Mouse (Mus musculus) adrenal gland, postnatal 10 days (tissue): ENCODE results near the gene Myom1. TPM values are rescaled to one million over a fixed set of nuclear protein-coding genes. Genes with fewer than 3 reads are reported as not detected.

ENCODE experiments used
- DNase-seq: peaks from one replicate; pipeline ENCODE4 v3.0.0; 2021; ENCODE audit warnings: mixed read lengths
- total RNA-seq, 2 experiments: library from RNA; stranded (reverse); gene quantifications; 2 replicates each; pipeline ENCODE4 v1.2.3; 2021

The Myom1 gene
- total RNA-seq, 2 experiments from 2014 or later = 24.4 to 98.7 TPM

- DNase-seq = no peak
These were observed 10.5 kb upstream of the Myom1 start for GRCm38 (mm10) chr17:70991706-70992625.

GRCm38 (mm10) chr17:70992662-70993061 lies 9.8 kb upstream of the Myom1 start:
- no peak for DNase-seq

- DNase-seq = no peak
These were observed 9.0 kb upstream of the Myom1 start for GRCm38 (mm10) chr17:70993385-70993807.

- DNase-seq = no peak
These were observed 7.8 kb upstream of the Myom1 start for GRCm38 (mm10) chr17:70994671-70995070.

GRCm38 (mm10) chr17:70995551-70995950 lies 6.9 kb upstream of the Myom1 start:
- DNase-seq = no peak

GRCm38 (mm10) chr17:70997836-70998235 lies 4.6 kb upstream of the Myom1 start:
- no peak for DNase-seq

GRCm38 (mm10) chr17:70998400-70998975 lies 3.9 kb upstream of the Myom1 start:
- DNase-seq = no peak

- no peak for DNase-seq
These were observed 3.2 kb upstream of the Myom1 start for GRCm38 (mm10) chr17:70999187-70999586.

GRCm38 (mm10) chr17:71000255-71000654 lies 2.2 kb upstream of the Myom1 start:
- DNase-seq = no peak

- no peak for DNase-seq
These were observed 1.4 kb upstream of the Myom1 start for GRCm38 (mm10) chr17:71001067-71001466.

GRCm38 (mm10) chr17:71001699-71002080 lies 743 bp upstream of the Myom1 start:
- DNase-seq = peak; percentile 69

GRCm38 (mm10) chr17:71002744-71003094 lies 286 bp downstream of the Myom1 start, which contains the start of gene Myl12a:
Gene Myl12a, minus strand, starts transcription at chr17:71002878.
- no peak for DNase-seq

- DNase-seq = no peak
These were observed 679 bp downstream of the Myom1 start for GRCm38 (mm10) chr17:71003112-71003511.

- DNase-seq = no peak
These were observed 1.3 kb downstream of the Myom1 start for GRCm38 (mm10) chr17:71003721-71004120.

- no peak for DNase-seq
These were observed 1.9 kb downstream of the Myom1 start for GRCm38 (mm10) chr17:71004186-71004960.

- DNase-seq = no peak
These were observed 4.5 kb downstream of the Myom1 start for GRCm38 (mm10) chr17:71006976-71007375.

- DNase-seq = no peak
These were observed 6.2 kb downstream of the Myom1 start for GRCm38 (mm10) chr17:71008676-71009075.

- no peak for DNase-seq
These were observed 7.3 kb downstream of the Myom1 start for GRCm38 (mm10) chr17:71009751-71010150.

GRCm38 (mm10) chr17:71010646-71011242 lies 8.3 kb downstream of the Myom1 start:
- DNase-seq = no peak

GRCm38 (mm10) chr17:71011931-71012662 lies 9.7 kb downstream of the Myom1 start:
- DNase-seq = no peak

- no peak for DNase-seq
These were observed 10.7 kb downstream of the Myom1 start for GRCm38 (mm10) chr17:71013105-71013504.

- DNase-seq = no peak
These were observed 12.5 kb downstream of the Myom1 start for GRCm38 (mm10) chr17:71014911-71015310.
